Mouse (Mus musculus) heart, embryonic 14.5 days (tissue): ENCODE measurements around the gene Dtl. TPM values are rescaled to one million over a fixed set of nuclear protein-coding genes. Genes with fewer than 3 reads are reported as not detected.

Experiments used
- ATAC-seq: fragments of 200-750 bp; cut with Nextera tagmentation; 2 replicates; pipeline ENCODE4 v1.8.0; 2017; ENCODE audit warnings: low read depth, moderate TSS enrichment; ENCODE audit not compliant: insufficient number of reproducible peaks, insufficient read depth, low FRiP score
- H3K27ac ChIP-seq, 2 experiments: fragments of 200-500 bp in 1 of 2; fragments of 300-500 bp in 1 of 2; sonication (generic) in 1 of 2; replicated peaks in 1 of 2; 2 replicates each; pipeline ENCODE4 v1.5.1; 2012 to 2014; ENCODE audit warnings: low read depth in 2 of 2, low read length in 2 of 2, control low read depth in 1 of 2, mild to moderate bottlenecking in 1 of 2, mixed read lengths in 1 of 2; ENCODE audit not compliant: control insufficient read depth in 1 of 2, insufficient read depth in 1 of 2
- H3K27me3 ChIP-seq: fragments of 300-500 bp; sonication (generic); 2 replicates; pipeline ENCODE4 v1.6.1; 2014; ENCODE audit warnings: mild to moderate bottlenecking, low read length, control low read depth; ENCODE audit not compliant: control insufficient read depth, insufficient read depth
- H3K36me3 ChIP-seq: fragments of 300-500 bp; sonication (generic); 2 replicates; pipeline ENCODE4 v1.6.1; 2014; ENCODE audit warnings: mild to moderate bottlenecking, control low read depth, low read length, mixed read lengths; ENCODE audit not compliant: control insufficient read depth, insufficient read depth
- H3K4me1 ChIP-seq, 2 experiments: fragments of 200-500 bp in 1 of 2; fragments of 300-500 bp in 1 of 2; sonication (generic) in 1 of 2; 2 replicates each; pipeline ENCODE4 v1.6.1; 2012 to 2014; ENCODE audit warnings: low read length in 2 of 2, control low read depth in 1 of 2, mixed read lengths in 1 of 2; ENCODE audit not compliant: control insufficient read depth in 2 of 2, insufficient read depth in 2 of 2
- H3K4me2 ChIP-seq: fragments of 300-500 bp; sonication (generic); 2 replicates; pipeline ENCODE4 v1.6.1; 2014; ENCODE audit warnings: mild to moderate bottlenecking, low read length
- H3K4me3 ChIP-seq, 2 experiments: fragments of 200-500 bp in 1 of 2; fragments of 300-500 bp in 1 of 2; sonication (generic) in 1 of 2; 2 replicates each; pipeline ENCODE4 v1.5.1; 2012 to 2014; ENCODE audit warnings: low read length in 2 of 2, mild to moderate bottlenecking in 2 of 2, control low read depth in 1 of 2, low read depth in 1 of 2, moderate library complexity in 1 of 2; ENCODE audit not compliant: control insufficient read depth in 1 of 2, insufficient read depth in 1 of 2
- H3K9ac ChIP-seq: fragments of 300-500 bp; sonication (generic); 2 replicates; pipeline ENCODE4 v1.6.1; 2014; ENCODE audit warnings: mild to moderate bottlenecking, low read length
- H3K9me3 ChIP-seq: fragments of 300-500 bp; sonication (generic); 2 replicates; pipeline ENCODE4 v1.6.1; 2016; ENCODE audit warnings: low read length, control low read depth; ENCODE audit not compliant: control insufficient read depth
- WGBS: fragments of 180-500 bp; shearing (Covaris S2); extraction: QIAGEN DNeasy Blood & Tissue Kit; methylation state at CpG from one replicate; pipeline ENCODE4 v1.1.7; 2014; 5-methylcytosine and 5-hydroxymethylcytosine counted together
- polyA plus RNA-seq: library from polyadenylated mRNA; unstranded; fragments of >200 nt; fragmentation: Nextera tagmentation; extraction: Ambion mirVana; gene quantifications from 2 replicates; pipeline ENCODE4 v1.2.1, GENCODE M21; 2014

The Dtl gene
- polyA plus RNA-seq, 1 experiment from 2014 or later = 27.2 TPM

DNA sequence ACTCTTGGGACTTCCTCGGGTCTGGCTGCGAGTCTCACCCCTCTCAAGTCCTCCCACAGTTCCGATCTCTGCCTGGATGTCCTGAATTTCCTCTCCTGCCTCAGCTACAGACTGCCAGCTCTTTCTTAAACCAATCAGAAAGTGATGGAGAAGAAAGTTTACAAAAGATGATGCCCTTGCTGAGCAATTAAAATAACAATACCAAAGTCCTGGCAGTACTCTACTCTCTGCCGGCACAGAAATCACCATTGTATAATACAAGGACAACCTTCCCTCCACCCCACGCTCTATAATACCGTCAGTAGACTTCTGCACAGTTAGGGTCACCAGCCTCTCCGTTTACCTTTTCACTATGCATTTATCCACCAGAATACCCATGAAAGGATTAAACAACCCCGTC is 40.9 kb upstream of the Dtl start:
- no peak for ATAC-seq
- Histone ChIP-seq H3K27me3 (no peaks in the 10 kb centered on the region), H3K4me3 (no peak overlapping the region), H3K4me1 (peaks cover 3 to 6% of the 10 kb centered on the region in 2 experiments; a peak in 1 of 4 replicates), H3K36me3 (peaks cover 100% of the 10 kb centered on the region), H3K27ac (no peak overlapping the region), H3K9me3 (no peaks in the 10 kb centered on the region), H3K4me2 (no peak overlapping the region), H3K9ac (no peak overlapping the region)
- 96% methylated on average over 8 of the region's 8 CpGs for WGBS

DNA sequence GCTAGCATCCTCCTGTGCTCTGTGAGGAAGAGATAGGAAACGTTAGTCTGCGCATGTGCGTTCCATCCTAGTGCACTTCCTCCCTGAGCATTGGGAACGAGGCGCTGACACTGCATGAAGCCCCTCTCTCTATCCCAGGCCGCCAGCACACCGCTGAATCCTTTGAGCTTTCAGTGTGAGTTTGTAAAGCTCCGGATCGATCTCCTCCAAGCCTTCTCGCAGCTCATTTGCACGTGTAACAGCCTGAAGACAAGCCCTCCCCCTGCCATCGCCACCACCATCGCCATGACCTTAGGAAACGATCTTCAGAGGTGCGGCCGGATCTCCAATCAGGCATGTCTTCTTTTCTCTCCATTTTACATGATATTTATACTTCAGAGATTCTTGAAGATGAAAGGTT is 37.5 kb upstream of the Dtl start:
- ATAC-seq = no peak
- WGBS = 77% methylated on average over 16 of the region's 16 CpGs
- H3K36me3 ChIP-seq = peaks cover 100% of the 10 kb centered on the region

DNA sequence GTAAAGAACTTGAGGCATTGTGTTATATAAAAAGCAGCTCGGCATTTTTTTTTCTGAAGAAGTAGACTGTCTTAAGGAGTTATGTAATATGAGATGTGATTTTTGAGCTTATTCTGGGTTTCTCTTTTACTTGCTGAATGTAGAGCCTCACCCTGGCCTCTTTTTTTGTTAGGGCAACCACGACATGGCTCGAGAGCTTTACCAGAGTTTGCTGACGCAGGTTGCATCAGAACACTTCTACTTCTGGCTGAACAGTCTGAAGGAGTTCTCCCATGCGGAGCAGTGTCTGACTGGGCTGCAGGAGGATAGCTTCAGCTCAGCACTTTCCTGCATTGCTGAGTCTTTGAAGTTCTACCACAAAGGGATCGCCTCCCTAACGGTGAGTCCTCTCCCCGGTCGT is 36.3 kb upstream of the Dtl start:
- WGBS = 86% methylated on average over 9 of the region's 9 CpGs
- ATAC-seq = no peak

More for the DNA sequence above, 37.5 kb upstream of the Dtl start:
- Histone ChIP-seq H3K9me3 (no peaks in the 10 kb centered on the region), H3K9ac (no peak overlapping the region), H3K27me3 (no peaks in the 10 kb centered on the region), H3K4me2 (no peak overlapping the region), H3K27ac (no peak overlapping the region), H3K4me3 (no peak overlapping the region), H3K4me1 (peaks cover 0 to 3% of the 10 kb centered on the region in 2 experiments; a peak in 1 of 4 replicates)

DNA sequence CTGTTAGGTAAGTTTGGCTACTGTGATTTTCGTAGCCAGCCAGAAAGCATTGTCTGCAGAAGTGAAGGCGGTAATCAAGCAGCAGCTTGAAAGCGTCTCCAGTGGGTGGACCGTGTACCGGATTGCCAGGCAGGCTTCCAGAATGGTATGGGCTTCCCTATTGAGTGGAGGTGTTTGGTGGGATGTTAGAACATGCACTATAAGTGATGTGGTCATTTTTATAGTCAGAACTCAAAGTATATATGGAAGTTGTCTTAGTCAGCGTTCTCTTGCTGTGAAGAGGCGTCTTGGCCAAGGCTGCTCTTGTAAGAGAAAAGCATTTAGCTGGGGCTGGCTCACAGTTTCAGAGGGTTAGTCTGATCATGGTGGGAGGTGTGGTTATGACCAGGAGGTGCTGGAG is 35.0 kb upstream of the Dtl start:
- no peak overlapping the region for H3K4me3 ChIP-seq
- no peak overlapping the region for H3K4me2 ChIP-seq
- no peaks in the 10 kb centered on the region for H3K9me3 ChIP-seq
- H3K4me1 ChIP-seq = no peaks in the 10 kb centered on the region
- H3K36me3 ChIP-seq = peaks cover 100% of the 10 kb centered on the region
- H3K27me3 ChIP-seq = no peaks in the 10 kb centered on the region
- no peak overlapping the region for H3K27ac ChIP-seq
- ATAC-seq = no peak
- 93% methylated on average over 7 of the region's 7 CpGs for WGBS
- H3K9ac ChIP-seq = no peak overlapping the region

More for the DNA sequence above, 36.3 kb upstream of the Dtl start:
- H3K4me2 ChIP-seq = no peak overlapping the region
- no peak overlapping the region for H3K9ac ChIP-seq
- H3K4me3 ChIP-seq = no peak overlapping the region
- H3K36me3 ChIP-seq = peaks cover 100% of the 10 kb centered on the region
- H3K27ac ChIP-seq = no peak overlapping the region
- no peaks in the 10 kb centered on the region for H3K9me3 ChIP-seq
- H3K4me1 ChIP-seq = no peaks in the 10 kb centered on the region
- H3K27me3 ChIP-seq = no peaks in the 10 kb centered on the region

DNA sequence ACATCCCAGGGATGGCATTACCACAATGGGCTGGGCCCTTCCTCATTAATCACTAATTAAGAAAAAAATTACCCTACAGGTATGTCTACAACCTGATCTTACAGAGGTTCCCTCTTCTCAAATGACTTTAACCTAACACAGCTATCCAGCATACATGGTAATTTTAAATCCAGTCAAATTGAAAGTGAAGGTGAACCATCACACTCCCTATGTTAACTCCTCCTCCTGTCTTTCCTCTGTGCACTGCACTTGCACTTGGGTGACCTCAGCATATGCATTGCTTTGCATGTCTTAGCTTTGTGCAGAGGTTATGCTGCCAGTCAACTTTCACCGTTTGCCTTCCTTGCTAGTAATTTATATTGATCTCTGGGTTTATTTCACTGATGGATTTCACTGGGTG is 34.2 kb upstream of the Dtl start:
- Histone ChIP-seq H3K4me3 (no peak overlapping the region), H3K36me3 (peaks cover 99% of the 10 kb centered on the region), H3K4me1 (no peaks in the 10 kb centered on the region), H3K27ac (no peak overlapping the region), H3K9ac (no peak overlapping the region), H3K4me2 (no peak overlapping the region), H3K27me3 (no peaks in the 10 kb centered on the region), H3K9me3 (no peaks in the 10 kb centered on the region)
- no peak for ATAC-seq
- 85% methylated on average over 1 of the region's 1 CpGs for WGBS

DNA sequence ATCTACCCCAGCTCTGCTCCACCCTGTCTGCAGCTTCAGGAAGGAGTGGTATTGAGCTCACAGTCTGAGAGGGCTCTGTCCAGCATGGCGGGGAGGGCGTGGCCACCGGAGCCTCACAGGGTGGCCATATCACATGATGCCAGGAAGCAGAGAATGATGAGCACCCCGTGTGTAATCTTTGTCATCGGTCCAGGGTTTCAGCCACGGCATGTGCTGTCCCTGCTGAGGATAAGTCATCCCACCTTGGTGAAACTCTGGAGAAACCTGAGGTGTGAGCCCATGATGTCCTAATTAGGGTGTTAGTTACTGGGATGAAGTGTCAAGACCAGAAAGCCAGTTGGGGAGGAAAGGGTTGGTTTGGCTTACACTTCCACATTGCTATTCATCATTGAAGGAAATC is 33.7 kb upstream of the Dtl start:
- Histone ChIP-seq H3K4me1 (no peaks in the 10 kb centered on the region), H3K9me3 (no peaks in the 10 kb centered on the region), H3K4me3 (no peak overlapping the region), H3K27ac (no peak overlapping the region), H3K9ac (no peak overlapping the region), H3K27me3 (no peaks in the 10 kb centered on the region), H3K36me3 (peaks cover 99% of the 10 kb centered on the region), H3K4me2 (no peak overlapping the region)
- 89% methylated on average over 6 of the region's 6 CpGs for WGBS
- no peak for ATAC-seq

DNA sequence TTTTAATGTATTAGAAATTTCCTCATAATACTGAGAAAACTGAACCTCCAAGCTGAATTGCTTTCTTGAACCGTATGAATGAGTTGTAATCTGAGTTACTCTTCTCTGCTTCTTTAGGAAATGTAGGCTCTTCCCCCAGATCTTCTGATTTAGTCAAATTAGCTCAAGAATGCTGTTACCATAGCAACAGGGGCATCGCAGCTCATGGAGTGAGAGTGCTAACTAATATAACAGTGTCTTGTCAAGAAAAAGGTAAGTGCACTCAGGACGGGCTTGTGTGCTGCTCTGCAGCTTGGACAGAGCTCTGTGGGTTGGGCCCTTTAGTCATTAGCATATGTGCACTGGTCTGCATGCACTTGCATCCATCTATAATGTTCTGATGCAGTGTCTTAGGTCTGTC is 29.3 kb upstream of the Dtl start:
- Histone ChIP-seq H3K9ac (no peak overlapping the region), H3K4me1 (no peaks in the 10 kb centered on the region), H3K36me3 (peaks cover 72% of the 10 kb centered on the region), H3K27ac (no peak overlapping the region), H3K9me3 (no peaks in the 10 kb centered on the region), H3K27me3 (no peaks in the 10 kb centered on the region), H3K4me3 (no peak overlapping the region), H3K4me2 (no peak overlapping the region)
- WGBS = 78% methylated on average over 3 of the region's 3 CpGs
- ATAC-seq = no peak

DNA sequence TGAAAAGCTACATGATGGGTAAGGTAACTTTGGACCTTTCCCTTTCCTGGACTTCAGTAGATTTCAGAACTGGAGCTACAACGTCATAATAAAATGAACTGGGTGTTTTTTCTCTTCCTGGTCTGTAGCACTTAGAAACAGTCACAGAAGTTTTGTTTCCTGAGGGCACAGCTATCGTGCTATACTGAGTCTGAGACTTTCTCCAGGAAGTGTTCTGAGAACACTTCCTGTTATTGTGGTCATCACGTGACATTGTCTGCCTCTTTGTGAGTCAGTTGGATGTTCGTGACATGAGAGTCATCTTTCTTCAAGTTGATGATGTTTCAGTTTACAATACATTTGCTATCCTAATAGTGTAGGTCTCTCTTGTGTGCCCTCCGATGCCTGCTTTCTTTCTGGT is 23.9 kb upstream of the Dtl start:
- WGBS = 65% methylated on average over 5 of the region's 5 CpGs
- ATAC-seq = no peak
- Histone ChIP-seq H3K9ac (no peak overlapping the region), H3K27ac (no peak overlapping the region), H3K4me3 (no peak overlapping the region), H3K27me3 (no peaks in the 10 kb centered on the region), H3K36me3 (peaks cover 67% of the 10 kb centered on the region), H3K9me3 (no peaks in the 10 kb centered on the region), H3K4me2 (no peak overlapping the region), H3K4me1 (no peaks in the 10 kb centered on the region)
